Mouse (Mus musculus) erythroblast, adult 5-6 weeks (primary cell): Measurements from ENCODE around the gene Nt5dc1. TPM values are rescaled to one million over a fixed set of nuclear protein-coding genes. Genes with fewer than 3 reads are reported as not detected.
"Not testable (repeated sequence)": the region's sequence is repeated elsewhere in the genome, so short reads cannot be mapped to it uniquely, and the experiment has no call there.

Source experiments
- ATAC-seq: replicated peaks from 2 replicates; pipeline ENCODE4 v1.8.0; 2016; ENCODE audit warnings: moderate number of reproducible peaks, mild to moderate bottlenecking, moderate TSS enrichment, inconsistent platforms; ENCODE audit not compliant: poor library complexity, low FRiP score, severe bottlenecking
- total RNA-seq, 2 experiments: library from RNA; stranded (forward) in 1 of 2; stranded (reverse) in 1 of 2; fragments of 150-400 nt in 1 of 2; fragments of 200-764, 138-1000 nt in 1 of 2; gene quantifications; 2 replicates each; pipeline versions ENCODE4 v1.2.3 to v1.2.4; 2015 to 2017; ENCODE audit warnings: low replicate concordance in 2 of 2

Nt5dc1 gene
- total RNA-seq (2015; ENCODE audit: low replicate concordance) (6.1 and 8.2 TPM in 2 replicates), total RNA-seq (2017; ENCODE audit: low replicate concordance) (7.0 and 11.6 TPM in 2 replicates)

- ATAC-seq, result peak; percentile 96
Observed at GRCm38 (mm10) chr10:34418204-34418756, at the start of gene Nt5dc1. TSS of gene Nt5dc1 (minus strand) at chr10:34418552.

- no peak for ATAC-seq
Observed at GRCm38 (mm10) chr10:34464321-34464720, 46.0 kb upstream of the Nt5dc1 start.

- ATAC-seq, result no peak
Observed at GRCm38 (mm10) chr10:34461451-34461850, 43.1 kb upstream of the Nt5dc1 start.

GRCm38 (mm10) chr10:34449469-34449868 lies 31.1 kb upstream of the Nt5dc1 start:
- ATAC-seq, result no peak

GRCm38 (mm10) chr10:34434191-34434590 lies 15.8 kb upstream of the Nt5dc1 start:
- ATAC-seq, result not testable (repeated sequence)

- no peak for ATAC-seq
Observed at GRCm38 (mm10) chr10:34431783-34432182, 13.4 kb upstream of the Nt5dc1 start.

- not testable (repeated sequence) for ATAC-seq
Observed at GRCm38 (mm10) chr10:34418794-34419193, 442 bp upstream of the Nt5dc1 start.

GRCm38 (mm10) chr10:34399267-34399666 lies 19.1 kb downstream of the Nt5dc1 start:
- ATAC-seq, result no peak

- ATAC-seq, result no peak
Observed at GRCm38 (mm10) chr10:34396959-34397358, 21.4 kb downstream of the Nt5dc1 start.

- ATAC-seq, result no peak
Observed at GRCm38 (mm10) chr10:34389681-34390080, 28.7 kb downstream of the Nt5dc1 start, which contains the start of gene Col10a1. TSS of gene Col10a1 (plus strand) at chr10:34389981.

- no peak for ATAC-seq
Observed at GRCm38 (mm10) chr10:34385636-34386035, 32.7 kb downstream of the Nt5dc1 start.

- ATAC-seq, result no peak
Observed at GRCm38 (mm10) chr10:34373332-34373731, 45.0 kb downstream of the Nt5dc1 start.

- ATAC-seq, result no peak
Observed at GRCm38 (mm10) chr10:34368138-34368537, 50.2 kb downstream of the Nt5dc1 start.

GRCm38 (mm10) chr10:34363756-34364155 lies 54.6 kb downstream of the Nt5dc1 start:
- no peak for ATAC-seq

GRCm38 (mm10) chr10:34358263-34358662 lies 60.1 kb downstream of the Nt5dc1 start:
- no peak for ATAC-seq

- ATAC-seq, result no peak
Observed at GRCm38 (mm10) chr10:34352166-34352565, 66.2 kb downstream of the Nt5dc1 start.

GRCm38 (mm10) chr10:34341886-34342285 lies 76.5 kb downstream of the Nt5dc1 start:
- no peak for ATAC-seq

GRCm38 (mm10) chr10:34341014-34341413 lies 77.3 kb downstream of the Nt5dc1 start:
- ATAC-seq, result no peak

- ATAC-seq, result no peak
Observed at GRCm38 (mm10) chr10:34328310-34328709, 90.0 kb downstream of the Nt5dc1 start.

- ATAC-seq, result no peak
Observed at GRCm38 (mm10) chr10:34327144-34327543, 91.2 kb downstream of the Nt5dc1 start.

GRCm38 (mm10) chr10:34326701-34327100 lies 91.7 kb downstream of the Nt5dc1 start:
- ATAC-seq, result no peak

- no peak for ATAC-seq
Observed at GRCm38 (mm10) chr10:34320809-34321208, 97.5 kb downstream of the Nt5dc1 start.
